ENCODE assay signal across 24 mouse cellular contexts in genomic region chr2:32190620-32191019, GRCm38 (mm10). TPM values are rescaled to one million over a fixed set of nuclear protein-coding genes. Genes with fewer than 3 reads are reported as not detected.
DNase-seq lines count a peak whose midpoint lies in the region; ATAC-seq and TF ChIP-seq lines count a peak whose summit lies in the region.
"Had no signal": no experiment of that assay in that cellular context is flagged by ENCODE, and none has a peak within 500 bp of the region (broad histone marks: within the 10 kb centered on the region; RNA-seq: fewer than 3 reads in every experiment).

No protein-coding gene starts in this region.

- no peaks in the 10 kb centered on the region for H3K9me3 ChIP-seq in intestine, postnatal 0 days (ENCODE audit: control insufficient read depth)
- H3K9me3 ChIP-seq in intestine, embryonic 16.5 days (ENCODE audit: control insufficient read depth, low read length) = no peaks in the 10 kb centered on the region
- H3K9me3 ChIP-seq in lung, postnatal 0 days (ENCODE audit: low read length) = no peaks in the 10 kb centered on the region
- no peaks in the 10 kb centered on the region for H3K9me3 ChIP-seq in hindbrain, embryonic 11.5 days (ENCODE audit: control insufficient read depth, low read length)
- H3K9me3 ChIP-seq: embryonic facial prominence, embryonic 12.5 days; forebrain, embryonic 15.5 days; heart, embryonic 12.5 days; hindbrain, embryonic 12.5 days had no signal

- no peak overlapping the region for H3K9ac ChIP-seq in intestine, postnatal 0 days (ENCODE audit: low read depth, low read length)
- H3K9ac ChIP-seq in intestine, embryonic 16.5 days (ENCODE audit: low read depth, low read length) = no peak overlapping the region
- no peak overlapping the region for H3K9ac ChIP-seq in lung, postnatal 0 days (replicated peaks; ENCODE audit: low read depth)
- H3K9ac ChIP-seq in hindbrain, embryonic 11.5 days (ENCODE audit: low read depth, low read length) = no peak overlapping the region
- H3K9ac ChIP-seq: embryonic facial prominence, embryonic 12.5 days; forebrain, embryonic 15.5 days; heart, embryonic 12.5 days; hindbrain, embryonic 12.5 days had no signal

- H3K4me1 ChIP-seq in intestine, postnatal 0 days (replicated peaks; ENCODE audit: control insufficient read depth, insufficient read depth, low read length) = no peaks in the 10 kb centered on the region
- no peaks in the 10 kb centered on the region for H3K4me1 ChIP-seq in intestine, embryonic 16.5 days (ENCODE audit: control insufficient read depth, insufficient read depth, low read length)
- no peaks in the 10 kb centered on the region for H3K4me1 ChIP-seq in lung, postnatal 0 days (ENCODE audit: insufficient read depth, low read depth, low read length)
- H3K4me1 ChIP-seq in hindbrain, embryonic 11.5 days (replicated peaks; ENCODE audit: control insufficient read depth, insufficient read depth, low read length) = no peaks in the 10 kb centered on the region
- H3K4me1 ChIP-seq: embryonic facial prominence, embryonic 12.5 days; forebrain, embryonic 15.5 days; hindbrain, embryonic 12.5 days had no signal

- H3K4me3 ChIP-seq in intestine, postnatal 0 days (ENCODE audit: low read depth, low read length) = no peak overlapping the region
- no peak overlapping the region for H3K4me3 ChIP-seq in intestine, embryonic 16.5 days (ENCODE audit: low read length)
- H3K4me3 ChIP-seq in lung, postnatal 0 days (ENCODE audit: low read depth, low read length) = no peak overlapping the region
- H3K4me3 ChIP-seq in hindbrain, embryonic 11.5 days (ENCODE audit: low read depth, low read length) = no peak overlapping the region
- H3K4me3 ChIP-seq: embryonic facial prominence, embryonic 12.5 days; forebrain, embryonic 15.5 days; heart, embryonic 12.5 days; hindbrain, embryonic 12.5 days had no signal

- DNase-seq in cerebellum, postnatal 25 days = peak; percentile 57 to 62
- DNase-seq in cerebellum, postnatal 14 days = no peak
- DNase-seq in lung, postnatal 0 days (ENCODE audit: low spot score) = peak; percentile 65
- DNase-seq in lung, postnatal 10 days = no peak
- DNase-seq in lung, postnatal 36 days = peak; percentile 28
- no peak for DNase-seq in hindbrain, embryonic 11.5 days (ENCODE audit: low spot score)
- DNase-seq: adrenal gland, adult 2 months; adrenal gland, postnatal 25 days; cerebellum, adult 9-10 months; gastrocnemius, postnatal 25 days; heart, adult 11 months; heart, postnatal 36 days; kidney, adult 18-20 months had no signal

- WGBS in intestine, postnatal 0 days = 57% methylated on average over 1 of the region's 1 CpGs
- WGBS in intestine, embryonic 16.5 days = 70% methylated on average over 1 of the region's 1 CpGs
- WGBS in lung, postnatal 0 days = 32% methylated on average over 1 of the region's 1 CpGs
- WGBS in hindbrain, embryonic 11.5 days = 78% methylated on average over 1 of the region's 1 CpGs

- peak; percentile 32 for TF ChIP-seq CTCF in intestine, postnatal 0 days (IDR thresholded peaks at IDR 0.05; ENCODE audit: low read depth)
- peak; percentile 41 for TF ChIP-seq CTCF in lung, postnatal 0 days (IDR thresholded peaks at IDR 0.05)

- ATAC-seq in intestine, postnatal 0 days = no peak
- ATAC-seq in intestine, embryonic 16.5 days = no peak
- ATAC-seq in lung, postnatal 0 days = peak; percentile 56
- no peak for ATAC-seq in hindbrain, embryonic 11.5 days (ENCODE audit: low FRiP score)
- ATAC-seq: activated CD4-positive, CD25-positive, alpha-beta regulatory T cell, adult 4 months; forebrain, embryonic 15.5 days; hindbrain, embryonic 16.5 days; inflammation-experienced regulatory T-cells, adult 6 months; Patski had no signal

- H3K27ac ChIP-seq in intestine, postnatal 0 days (ENCODE audit: low read depth, low read length) = 0 out of 2 replicates have a peak overlapping the region, but pooled peaks have one; percentile 15
- H3K27ac ChIP-seq in intestine, embryonic 16.5 days (ENCODE audit: low read length) = no peak overlapping the region
- H3K27ac ChIP-seq in lung, postnatal 0 days (ENCODE audit: low read length) = no peak overlapping the region
- H3K27ac ChIP-seq in hindbrain, embryonic 11.5 days (ENCODE audit: low read depth, low read length) = no peak overlapping the region
- H3K27ac ChIP-seq: embryonic facial prominence, embryonic 12.5 days; forebrain, embryonic 15.5 days; hindbrain, embryonic 12.5 days had no signal

- no peak for TF ChIP-seq EP300 in lung, postnatal 0 days (IDR thresholded peaks at IDR 0.05)

- H3K4me2 ChIP-seq in intestine, postnatal 0 days (replicated peaks; ENCODE audit: low read depth) = no peak overlapping the region
- H3K4me2 ChIP-seq in intestine, embryonic 16.5 days (ENCODE audit: low read depth, low read length) = no peak overlapping the region
- no peak overlapping the region for H3K4me2 ChIP-seq in lung, postnatal 0 days (replicated peaks; ENCODE audit: low read depth, low read length)
- no peak overlapping the region for H3K4me2 ChIP-seq in hindbrain, embryonic 11.5 days (replicated peaks; ENCODE audit: low read depth, low read length)
- H3K4me2 ChIP-seq: embryonic facial prominence, embryonic 12.5 days; forebrain, embryonic 15.5 days; heart, embryonic 12.5 days; hindbrain, embryonic 12.5 days had no signal

- peaks cover 78% of the 10 kb centered on the region for H3K36me3 ChIP-seq in intestine, postnatal 0 days (ENCODE audit: control insufficient read depth, insufficient read depth)
- H3K36me3 ChIP-seq in intestine, embryonic 16.5 days (ENCODE audit: control insufficient read depth, insufficient read depth, low read length) = peaks cover 34% of the 10 kb centered on the region
- peaks cover 36% of the 10 kb centered on the region for H3K36me3 ChIP-seq in lung, postnatal 0 days (ENCODE audit: insufficient read depth, low read length)
- peaks cover 27% of the 10 kb centered on the region for H3K36me3 ChIP-seq in hindbrain, embryonic 11.5 days (ENCODE audit: control insufficient read depth, insufficient read depth, low read length)

- H3K27me3 ChIP-seq in intestine, postnatal 0 days (replicated peaks; ENCODE audit: control insufficient read depth, insufficient read depth, low read length) = no peaks in the 10 kb centered on the region
- H3K27me3 ChIP-seq in intestine, embryonic 16.5 days (replicated peaks; ENCODE audit: control insufficient read depth, insufficient read depth, low read length) = no peaks in the 10 kb centered on the region
- H3K27me3 ChIP-seq in lung, postnatal 0 days (replicated peaks; ENCODE audit: insufficient read depth, low read length) = no peaks in the 10 kb centered on the region
- H3K27me3 ChIP-seq in hindbrain, embryonic 11.5 days (ENCODE audit: control insufficient read depth, insufficient read depth, low read length) = no peaks in the 10 kb centered on the region
- H3K27me3 ChIP-seq: CH12.LX; embryonic facial prominence, embryonic 12.5 days; forebrain, embryonic 15.5 days; heart, embryonic 12.5 days; hindbrain, embryonic 12.5 days; Patski had no signal

RNA-seq across cellular contexts. Expression of gene Prrc2b, which starts 39.7 kb away (rescaled TPM):
- 17.7 and 18.9 TPM in 2 replicates for polyA plus RNA-seq in intestine, postnatal 0 days (2015; fragmentation: Nextera tagmentation; extraction: Ambion mirVana)
- 14.4 and 16.2 TPM in 2 replicates for polyA plus RNA-seq in intestine, embryonic 16.5 days (2015; fragmentation: Nextera tagmentation; extraction: Ambion mirVana)
- 21.2 and 24.6 TPM in 2 replicates for polyA plus RNA-seq in lung, postnatal 0 days (2015; fragmentation: Nextera tagmentation; extraction: Ambion mirVana)
- 57.6 and 69.0 TPM in 2 replicates for polyA plus RNA-seq in hindbrain, embryonic 11.5 days (2014; fragmentation: Nextera tagmentation; extraction: Ambion mirVana)

RNA-seq across cellular contexts. Expression of gene Pomt1, which starts 45.8 kb away (rescaled TPM):
- polyA plus RNA-seq in intestine, postnatal 0 days (2015; fragmentation: Nextera tagmentation; extraction: Ambion mirVana) = 9.2 and 10.7 TPM in 2 replicates
- polyA plus RNA-seq in intestine, embryonic 16.5 days (2015; fragmentation: Nextera tagmentation; extraction: Ambion mirVana) = 26.7 and 26.9 TPM in 2 replicates
- polyA plus RNA-seq in lung, postnatal 0 days (2015; fragmentation: Nextera tagmentation; extraction: Ambion mirVana) = 9.2 TPM in 2 replicates
- polyA plus RNA-seq in hindbrain, embryonic 11.5 days (2014; fragmentation: Nextera tagmentation; extraction: Ambion mirVana) = 23.8 and 26.8 TPM in 2 replicates

Comparison
In these comparisons a context has a peak if more than half of its experiments do, and no peak if none do; other contexts are left out.
1. DNase-seq: peak in cerebellum, postnatal 25 days (2 of 2), lung, postnatal 0 days (single experiment) and lung, postnatal 36 days (single experiment); none in cerebellum, postnatal 14 days (0 of 2), lung, postnatal 10 days (single experiment) and hindbrain, embryonic 11.5 days (single experiment).